Mouse (Mus musculus) kidney, postnatal 4 days (tissue): ENCODE data around the gene Abhd2.
A peak's percentile ranks its signal among the peaks of the same experiment; 100 is the strongest.

Experiments
- DNase-seq, 2 experiments: peaks; one replicate each; pipeline ENCODE4 v3.0.0; 2021; ENCODE audit warnings: mixed read lengths in 2 of 2

Gene Abhd2

DNA sequence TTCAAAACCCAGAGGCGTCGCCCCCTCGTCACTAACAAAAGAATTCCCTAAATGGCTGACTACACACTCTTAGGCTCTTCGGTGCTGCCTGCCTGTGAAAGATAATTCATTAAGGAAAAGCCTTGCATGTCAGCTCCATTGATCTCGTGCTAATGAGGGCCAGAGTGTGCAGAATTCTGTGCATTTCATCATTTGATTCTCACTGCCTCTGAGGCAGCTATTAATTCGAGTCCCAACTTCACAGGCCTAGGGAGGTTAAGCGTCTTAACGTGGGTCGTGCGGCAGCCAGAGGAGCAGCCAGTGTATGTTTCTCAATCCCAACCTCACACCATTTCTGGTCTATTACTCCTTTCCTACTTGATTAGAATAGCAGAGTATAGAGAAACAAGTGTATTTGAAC lies 58.2 kb downstream of the Abhd2 start:
- no peak for DNase-seq

DNA sequence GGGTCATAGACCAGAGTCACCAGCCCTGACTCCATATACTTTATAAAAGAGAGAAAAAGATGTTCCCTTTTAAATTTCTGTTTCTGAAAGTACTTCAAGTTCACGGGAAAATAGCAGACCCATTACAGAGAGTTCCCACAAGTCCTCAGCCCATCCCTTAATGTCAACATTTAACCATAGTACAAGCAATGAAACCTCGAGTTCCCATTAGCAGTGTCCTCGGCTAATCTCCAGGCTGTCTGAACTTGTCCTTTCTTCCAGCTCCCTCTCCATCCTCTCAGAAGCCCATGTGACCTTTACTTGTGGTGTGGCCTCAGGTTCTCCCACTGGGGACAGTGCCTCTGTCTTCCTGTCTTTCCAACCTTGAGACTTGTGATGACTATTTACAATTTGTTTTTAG lies 60.4 kb downstream of the Abhd2 start:
- DNase-seq = no peak

DNA sequence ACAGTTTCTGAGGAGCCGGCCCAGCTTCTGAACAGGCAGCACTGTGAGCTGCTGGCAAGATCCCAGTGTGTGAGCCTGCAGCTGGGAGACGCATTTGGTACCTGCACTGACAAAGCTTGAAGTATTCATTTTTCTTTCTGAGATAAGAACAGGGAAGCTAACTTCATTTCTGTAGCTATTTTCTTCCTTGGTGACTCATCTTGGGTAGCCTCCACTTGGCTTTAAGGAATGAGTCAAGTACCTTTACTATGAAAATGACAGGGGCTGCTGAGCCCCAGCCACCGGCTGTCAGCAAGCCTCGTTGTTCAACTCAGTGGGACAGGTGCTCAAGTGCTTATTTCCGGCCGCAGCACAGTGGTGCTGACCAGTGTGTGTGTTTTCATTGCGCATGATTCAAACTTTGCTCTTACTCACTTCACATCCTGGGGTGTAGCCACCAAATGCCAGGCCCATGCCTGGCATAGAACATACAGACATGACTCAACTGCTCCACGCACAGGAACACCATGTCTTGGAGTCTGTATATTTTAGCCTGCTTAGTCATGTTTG lies 63.4 kb downstream of the Abhd2 start:
- DNase-seq = no peak

DNA sequence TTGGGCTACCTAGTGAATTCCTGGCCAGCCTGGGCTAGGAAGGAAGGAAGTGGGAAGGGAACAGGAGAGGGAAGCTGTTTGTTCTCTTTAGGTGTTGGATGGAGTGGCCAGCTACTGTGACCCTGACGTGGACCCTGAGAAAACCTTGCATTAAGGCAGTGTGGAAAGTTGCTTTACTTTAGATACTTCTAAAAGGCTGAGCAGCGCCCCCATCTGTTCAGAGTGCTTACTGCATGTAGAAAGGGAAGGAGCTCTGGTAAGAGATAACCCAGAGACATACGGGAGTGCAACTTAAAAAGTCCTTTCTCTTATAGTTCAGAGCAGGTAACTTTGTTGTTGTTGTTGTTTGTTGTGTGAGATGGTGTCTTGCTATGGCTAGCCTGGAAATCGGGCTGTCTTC lies 72.9 kb downstream of the Abhd2 start:
- peak; percentile 83 to 85 for DNase-seq

DNA sequence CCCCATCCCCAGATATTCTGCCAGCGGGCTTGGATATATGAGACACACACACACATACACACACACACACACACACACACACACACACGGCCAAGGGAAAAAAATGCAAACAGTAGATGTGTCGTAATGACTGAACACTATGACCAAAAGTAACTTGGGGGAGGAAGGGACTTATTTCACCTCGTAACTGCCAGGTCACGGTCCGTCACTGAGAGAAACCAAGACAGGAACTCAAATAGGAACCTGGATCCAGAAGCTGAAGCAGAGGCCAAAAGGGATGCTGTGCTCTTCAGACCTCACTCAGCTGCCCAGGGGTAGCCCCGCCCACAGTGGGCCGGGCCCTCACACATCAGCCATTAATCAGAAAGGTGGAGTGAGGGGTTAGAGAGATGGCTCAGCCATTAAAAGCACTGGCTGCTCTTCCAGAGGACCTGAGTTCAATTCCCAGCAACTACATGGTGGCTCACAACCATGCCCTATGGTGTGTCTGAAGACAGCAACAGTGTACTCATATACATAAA lies 73.6 kb downstream of the Abhd2 start:
- no peak for DNase-seq

DNA sequence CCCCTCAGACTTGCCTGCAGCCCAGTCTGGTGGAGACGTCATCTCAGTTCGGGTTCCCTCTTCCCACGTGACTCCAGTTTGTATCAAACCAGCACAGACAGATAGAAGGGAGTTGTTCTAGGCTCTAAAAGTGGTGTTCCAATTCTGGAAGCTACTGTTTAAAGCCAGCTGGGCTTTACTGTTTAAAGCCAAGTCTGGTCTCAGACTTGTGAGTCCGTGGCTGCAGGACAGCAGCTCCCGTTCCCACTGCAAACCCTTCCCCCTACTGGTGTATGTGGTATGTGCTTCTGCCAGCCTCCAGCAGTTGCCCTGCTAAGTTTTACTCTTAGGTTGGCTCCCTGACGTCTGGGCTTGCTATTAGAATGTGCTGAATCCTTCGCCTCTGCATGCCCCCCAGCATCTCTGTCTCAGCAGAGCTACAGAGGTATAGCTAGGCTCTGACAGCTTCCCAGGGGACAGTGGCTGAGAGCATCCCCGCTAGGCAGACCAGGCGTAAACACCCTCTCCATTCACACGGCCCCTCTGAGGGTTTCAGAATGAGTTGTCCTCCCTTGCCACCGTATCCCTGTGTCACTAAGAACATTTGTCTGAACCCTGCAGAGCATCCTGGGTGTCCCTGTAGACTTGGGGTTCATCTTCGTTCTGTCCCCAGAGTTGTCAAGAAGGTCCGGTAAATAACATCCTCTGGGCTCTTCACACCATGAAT lies 74.3 kb downstream of the Abhd2 start:
- DNase-seq = no peak

DNA sequence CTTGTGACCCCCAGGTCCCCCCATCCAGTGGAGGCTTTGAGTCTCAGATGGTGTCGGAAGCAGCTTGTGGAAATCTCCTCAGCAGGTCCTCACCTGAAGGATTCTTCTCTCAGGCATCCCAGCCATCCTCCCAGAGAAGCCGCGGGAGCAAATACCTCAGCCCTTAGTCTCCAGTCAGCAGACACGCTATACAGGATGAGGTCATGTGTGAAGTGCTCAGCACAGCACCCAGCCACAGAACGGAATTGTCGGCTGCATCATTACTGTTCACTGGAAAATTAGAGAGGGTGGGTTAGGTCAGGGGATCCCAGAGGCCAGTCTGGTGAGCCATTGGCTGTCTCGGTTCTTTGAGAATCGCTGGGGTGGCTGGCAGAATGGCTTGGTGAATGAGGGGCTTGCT lies 75.8 kb downstream of the Abhd2 start:
- no peak for DNase-seq

DNA sequence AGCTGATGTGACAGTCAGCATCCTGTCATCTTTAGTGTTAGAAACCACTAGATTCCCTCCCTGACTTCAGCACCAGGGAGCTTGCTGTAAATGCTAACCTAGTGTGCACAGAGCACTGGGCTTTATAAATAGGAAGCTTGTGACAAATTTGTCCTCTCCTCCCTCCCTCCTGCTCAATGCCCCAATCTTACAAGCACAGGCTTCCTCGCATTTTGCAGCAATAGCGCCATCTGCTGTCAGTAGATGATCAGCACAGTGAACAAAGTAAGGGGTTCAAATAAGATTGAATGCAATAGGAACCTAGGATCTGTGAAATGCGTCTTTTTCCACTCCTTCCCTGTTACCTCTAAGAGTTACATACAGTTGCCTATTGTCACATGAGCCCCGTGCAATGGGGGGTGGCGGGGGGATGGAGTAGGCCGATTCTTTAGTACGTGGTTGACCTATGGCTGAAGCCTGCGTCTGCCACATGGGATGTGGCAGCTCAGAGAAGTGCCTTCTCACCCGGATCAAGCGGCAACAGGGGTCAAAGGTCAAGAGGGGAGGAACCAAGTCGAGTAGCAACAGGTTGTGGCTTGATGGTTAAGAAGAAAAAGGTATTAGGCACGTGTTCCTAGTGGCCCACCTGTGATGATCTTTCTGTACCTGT lies 76.9 kb downstream of the Abhd2 start:
- DNase-seq = peak; percentile 83 to 86

DNA sequence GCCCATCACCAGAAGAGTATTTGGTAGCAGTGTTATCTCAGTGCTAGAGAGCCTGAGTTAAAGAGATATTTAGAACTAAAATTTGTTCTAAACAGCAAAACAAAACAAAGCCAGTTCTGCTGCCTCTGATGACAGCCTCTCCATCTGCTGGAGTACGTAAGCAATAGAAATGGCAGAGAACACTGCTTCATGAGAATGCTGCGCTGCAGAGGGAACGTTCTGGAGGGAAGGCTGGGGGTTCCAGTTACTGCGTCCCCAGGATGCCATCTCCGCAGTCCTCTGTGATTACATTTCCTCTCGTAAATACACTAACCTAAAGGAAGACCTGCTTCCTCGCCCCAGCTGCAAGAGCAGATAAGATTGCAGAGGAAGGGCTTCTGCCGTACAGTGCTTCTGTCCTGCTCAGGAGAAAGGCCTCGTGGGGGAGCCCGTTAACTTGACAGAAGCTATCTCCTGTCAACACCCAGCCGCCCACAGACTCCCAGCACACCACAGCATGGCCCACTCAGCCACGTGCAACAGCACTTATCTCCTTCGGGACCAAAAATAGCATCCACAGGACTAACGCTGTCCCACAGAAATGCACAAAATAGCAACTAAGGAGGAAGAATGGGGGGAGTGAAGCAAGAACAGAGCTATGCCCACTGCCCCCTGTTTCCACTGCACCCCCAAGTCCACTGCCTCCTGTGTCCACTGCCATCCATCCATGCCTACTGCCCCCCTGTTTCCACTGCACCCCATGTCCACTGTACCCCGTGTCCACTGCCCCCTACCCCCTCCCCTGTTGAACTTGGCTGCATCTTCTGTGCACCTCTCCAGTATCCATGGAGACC lies 85.6 kb downstream of the Abhd2 start:
- DNase-seq = peak in 1 of 2 experiments; percentile 31

DNA sequence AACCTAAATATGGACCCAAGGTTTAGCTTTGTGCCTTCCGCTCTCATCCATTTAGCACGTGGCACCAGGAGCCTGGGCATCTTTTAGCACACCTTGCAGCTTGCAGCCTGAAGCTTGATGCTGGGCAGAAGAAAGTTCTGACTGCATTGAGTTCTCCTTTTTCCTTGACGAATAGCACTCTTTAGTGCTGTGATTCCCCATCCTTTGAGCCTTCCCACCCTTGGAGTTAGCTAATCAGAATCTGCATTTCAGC lies 86.1 kb downstream of the Abhd2 start:
- DNase-seq = no peak

DNA sequence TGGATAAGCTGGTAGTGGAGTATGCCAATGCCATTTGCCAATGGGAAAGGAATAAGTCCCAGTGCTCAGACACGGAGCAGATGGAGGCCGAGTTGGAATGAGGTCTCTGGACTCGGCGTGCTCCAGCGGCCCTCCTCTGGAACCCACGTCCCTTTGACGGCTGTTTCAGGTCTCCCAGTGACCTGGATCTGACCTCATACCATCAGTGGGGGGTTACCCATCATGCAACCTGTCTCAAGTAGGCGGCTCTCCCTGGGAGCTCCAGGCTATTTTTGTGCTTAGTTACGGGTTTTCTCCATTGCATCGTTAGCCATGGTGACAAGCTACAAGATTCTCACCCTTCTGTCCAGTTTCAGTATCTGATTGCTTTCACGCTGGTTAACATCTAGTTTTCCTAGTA lies 87.1 kb downstream of the Abhd2 start:
- peak in 1 of 2 experiments; percentile 16 for DNase-seq

DNA sequence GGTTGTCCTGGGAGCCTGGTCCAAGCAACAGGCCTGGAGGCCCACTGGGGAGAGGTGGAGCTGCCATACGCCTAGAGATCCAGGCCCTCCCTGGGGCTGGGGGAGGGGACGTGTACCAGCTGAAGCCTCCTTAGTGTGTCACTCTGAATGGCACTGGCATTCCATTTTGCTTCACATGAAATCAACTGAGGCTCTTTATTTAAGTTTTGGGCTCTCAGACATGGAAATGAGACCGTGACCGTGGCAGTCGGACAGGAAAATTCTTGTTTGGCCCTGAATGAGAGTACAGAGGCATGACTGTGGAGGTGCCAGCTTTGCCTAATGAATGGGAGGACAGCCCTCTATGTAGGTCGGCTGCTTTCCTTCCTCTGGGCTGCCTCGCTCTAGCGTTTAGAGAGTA lies 89.2 kb downstream of the Abhd2 start:
- peak in 1 of 2 experiments; percentile 25 for DNase-seq

DNA sequence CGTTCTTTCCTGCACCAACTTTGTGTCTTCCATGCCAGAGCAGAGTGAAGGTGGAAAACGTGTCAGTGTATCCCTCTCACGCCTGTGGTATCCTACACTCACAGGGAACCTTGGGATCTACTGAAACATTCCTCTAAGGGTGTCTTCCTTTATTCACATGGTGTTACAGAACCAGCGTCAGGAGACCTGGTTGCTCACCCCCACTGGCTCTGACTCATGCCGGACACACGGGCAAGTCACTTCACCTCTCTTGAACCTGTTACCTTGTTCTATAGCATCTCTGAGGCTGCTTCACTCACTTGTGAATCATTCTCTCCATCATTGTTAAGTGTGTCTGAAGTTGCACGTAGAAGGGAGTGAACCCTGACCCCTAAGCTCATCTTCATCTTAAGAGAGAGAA lies 89.8 kb downstream of the Abhd2 start:
- DNase-seq = no peak

DNA sequence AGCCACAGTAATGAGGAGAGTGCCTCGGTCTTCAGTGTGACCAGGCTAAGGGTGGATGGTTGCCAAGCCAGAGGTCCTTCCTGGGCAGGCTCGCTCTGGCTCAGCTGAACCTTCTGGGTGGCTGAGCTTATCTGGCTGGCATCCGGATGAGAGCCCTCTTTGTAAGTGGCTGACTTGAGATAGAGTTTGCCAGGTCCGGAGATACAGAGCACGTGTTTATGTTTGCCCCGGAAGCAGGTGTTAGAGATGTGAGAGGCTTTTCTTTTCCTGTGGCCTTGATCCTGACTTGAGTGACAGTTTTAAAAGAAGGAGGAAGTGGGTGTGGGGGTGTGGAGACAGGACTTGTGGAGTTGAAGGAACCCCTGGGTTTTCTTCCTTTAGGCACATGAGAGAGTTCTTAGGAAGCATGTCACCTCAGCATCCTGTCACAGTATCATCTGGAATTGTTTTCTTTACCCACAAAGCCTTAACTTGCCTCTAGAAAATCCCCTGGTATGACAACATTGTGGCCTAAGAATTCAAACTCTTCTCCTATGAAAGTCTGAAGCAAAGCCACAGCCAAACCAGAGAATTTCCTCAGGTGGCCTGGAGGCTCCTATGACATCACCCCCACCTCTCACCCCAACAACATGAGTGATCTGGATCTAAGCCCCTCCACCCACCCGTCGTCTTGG lies 90.5 kb downstream of the Abhd2 start:
- DNase-seq = peak; percentile 43 to 56

DNA sequence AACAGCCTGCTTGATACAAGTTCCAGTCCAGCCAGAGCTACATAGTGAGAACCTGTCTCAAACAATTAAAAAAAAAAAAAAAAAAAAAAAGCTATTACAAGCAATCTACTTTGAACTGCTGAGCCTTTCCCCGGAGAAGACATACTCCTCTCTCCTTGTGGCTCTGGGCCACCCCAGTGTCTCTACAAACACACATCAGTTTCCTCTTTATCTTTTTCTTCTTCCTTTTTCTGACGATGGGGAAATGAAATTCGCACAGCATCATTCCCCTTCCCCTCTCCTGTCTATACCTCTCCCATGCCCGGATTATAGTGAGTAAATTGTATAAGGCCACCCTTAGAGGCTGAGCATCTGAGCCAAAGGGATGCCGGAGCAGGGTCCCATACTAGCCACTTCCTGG lies 95.7 kb downstream of the Abhd2 start:
- no peak for DNase-seq

DNA sequence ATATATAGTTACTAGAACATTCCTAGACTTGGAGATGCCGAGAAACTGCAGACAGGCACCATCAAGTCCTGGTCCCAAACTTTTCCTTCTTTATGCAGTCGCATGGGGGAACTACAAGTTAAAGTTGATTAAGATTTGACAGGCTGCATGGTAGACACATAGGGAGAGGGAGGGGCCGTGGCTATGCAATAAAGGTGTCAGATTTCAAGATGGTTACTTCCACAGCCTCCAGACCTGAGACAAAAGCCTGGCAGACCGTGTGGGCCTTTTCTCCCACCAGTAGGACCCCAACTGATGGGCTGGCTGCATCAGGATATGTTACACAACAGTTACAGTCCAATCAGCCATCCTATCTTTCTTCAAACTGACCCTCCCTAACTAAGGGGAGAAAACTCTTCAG lies 96.4 kb downstream of the Abhd2 start:
- DNase-seq = no peak

DNA sequence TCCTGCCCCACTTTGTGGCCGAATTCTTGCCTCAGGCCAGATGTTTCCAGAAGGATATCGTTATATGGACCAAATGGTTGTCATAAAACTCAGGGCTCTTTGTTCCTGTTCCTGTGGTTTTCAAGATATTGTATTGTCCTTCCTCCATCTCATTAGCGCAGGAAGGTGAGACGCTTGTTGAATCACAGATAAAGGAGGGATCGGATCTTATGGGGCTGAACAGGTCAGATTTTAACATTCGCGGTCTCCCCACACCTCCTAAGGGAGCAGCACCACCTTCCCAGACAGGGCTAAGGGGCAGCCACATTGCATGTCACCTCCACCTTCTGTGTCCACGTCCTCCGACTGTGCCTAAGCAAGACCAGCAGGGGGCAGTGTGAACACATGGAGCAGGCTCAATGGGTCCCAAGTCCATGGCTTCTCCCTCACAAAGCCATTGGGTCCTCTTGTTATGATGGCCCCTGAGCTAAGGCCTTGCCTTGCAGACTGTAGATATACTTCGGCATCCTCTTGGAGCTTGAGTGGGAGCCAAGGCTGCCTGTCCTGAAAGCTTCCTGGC lies 98.4 kb downstream of the Abhd2 start:
- peak; percentile 84 to 85 for DNase-seq

DNA sequence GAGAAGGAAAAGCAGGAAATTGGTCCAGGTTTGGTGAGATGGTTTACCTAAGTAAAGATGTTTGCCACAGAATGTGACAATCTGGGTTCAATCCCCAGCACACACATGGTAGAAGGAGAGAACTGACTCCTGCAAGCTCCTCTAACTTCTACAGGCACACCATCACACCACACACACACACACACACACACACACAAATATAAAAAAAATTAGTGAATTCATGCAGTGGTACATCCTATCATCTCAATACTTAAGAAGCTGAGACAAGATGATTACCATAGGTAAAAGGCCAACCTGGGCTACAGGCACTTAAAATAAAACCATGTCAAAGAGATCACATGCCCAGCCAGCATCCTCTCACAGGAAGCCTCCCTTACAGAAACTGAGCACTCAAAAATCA lies 101.0 kb downstream of the Abhd2 start:
- no peak for DNase-seq

DNA sequence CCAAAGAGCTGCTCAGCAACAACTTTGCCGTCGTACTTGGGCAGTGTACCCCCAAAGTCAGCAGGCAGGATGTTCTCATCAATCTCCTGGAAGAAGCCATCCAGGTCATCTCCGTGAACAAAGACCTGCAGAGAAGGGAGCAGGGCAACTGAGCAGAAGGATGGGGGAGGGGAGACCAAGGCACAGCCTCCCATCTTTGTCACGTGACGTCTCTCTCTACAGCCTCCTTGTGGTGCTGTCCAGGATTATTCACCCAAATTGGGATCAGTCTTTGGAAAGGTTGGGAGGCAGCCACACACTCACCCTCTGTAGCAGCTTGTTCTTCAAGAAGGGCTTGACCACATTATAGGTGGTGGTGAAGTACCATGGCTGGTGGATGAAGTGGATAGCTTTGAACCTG lies 102.6 kb downstream of the Abhd2 start:
- no peak for DNase-seq

DNA sequence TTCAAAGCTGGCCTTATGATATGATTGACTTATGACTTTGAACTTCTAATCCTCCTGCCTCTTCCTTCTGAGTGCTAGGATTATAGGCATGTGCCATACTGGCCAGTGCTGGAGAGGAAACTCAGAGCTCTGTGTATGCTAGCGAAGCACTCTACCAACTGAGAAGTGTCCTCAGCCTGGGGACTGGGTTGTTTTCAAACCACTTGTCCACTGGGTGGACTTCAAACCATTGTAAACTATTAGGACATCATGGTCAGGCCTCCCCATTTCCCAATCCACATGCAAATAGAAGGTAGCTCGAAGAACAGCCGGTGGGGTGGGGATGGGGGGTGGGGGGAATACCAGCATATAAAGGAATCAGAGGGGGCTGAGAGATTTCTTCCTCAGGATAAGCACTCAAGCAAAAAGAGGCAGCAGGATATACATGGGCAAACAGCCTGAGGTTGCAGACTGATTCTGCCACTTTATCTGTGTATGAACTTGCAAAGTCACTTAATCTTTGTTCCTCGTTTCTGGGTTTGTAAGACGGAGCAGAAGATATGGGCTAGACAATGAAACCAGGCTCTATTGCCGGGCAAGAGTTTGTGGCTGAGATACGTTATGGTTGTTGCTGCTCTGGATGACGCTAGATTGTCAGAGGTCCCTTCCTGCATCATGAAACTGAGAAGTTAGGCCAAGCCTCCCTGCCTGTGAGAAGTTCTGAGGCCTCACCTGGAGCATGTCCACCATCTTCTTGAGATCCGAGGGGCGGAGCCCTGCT lies 103.7 kb downstream of the Abhd2 start:
- DNase-seq = no peak

DNA sequence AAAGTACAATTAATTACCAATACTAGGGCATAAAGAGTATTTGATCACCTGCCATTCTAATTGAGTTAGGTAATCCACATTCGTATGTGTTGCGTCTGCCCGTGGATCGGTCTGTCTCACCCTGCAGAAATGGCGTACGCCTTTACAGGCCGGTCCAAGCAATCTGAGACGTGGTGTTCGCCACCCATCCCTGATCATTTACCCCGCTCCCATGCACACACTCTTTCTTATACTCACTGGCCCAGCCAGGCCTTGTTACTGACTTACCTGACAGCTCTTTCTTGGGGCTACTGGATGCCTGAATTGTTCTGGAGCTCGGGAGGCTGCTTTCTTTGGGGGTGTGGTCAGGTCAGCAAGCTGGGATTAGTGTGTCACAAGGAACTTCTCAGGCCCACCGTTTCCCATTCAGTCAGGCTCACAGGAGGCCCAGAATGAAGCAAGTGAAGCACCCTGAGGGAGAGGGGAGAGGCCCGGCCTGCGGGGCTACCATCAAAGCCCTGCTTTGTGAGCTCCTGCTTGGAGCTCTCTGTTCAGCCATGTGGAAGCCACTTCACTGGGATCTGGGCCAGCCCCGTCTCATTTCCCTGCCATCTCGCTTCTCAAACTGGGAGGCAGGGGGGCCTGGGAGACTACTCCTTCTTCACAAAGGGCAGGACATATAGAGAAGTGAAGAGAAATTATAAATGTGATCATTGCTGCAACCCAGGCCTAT lies 113.6 kb downstream of the Abhd2 start, which contains the start of gene Rlbp1:
Gene Rlbp1, minus strand, starts transcription at position 627 of the 712 bp plus-strand sequence.
- DNase-seq = no peak
